Comparison of ENCODE assay signal across 9 mouse cellular contexts in genomic region chr15:101974083-101974845, GRCm38 (mm10). TPM values are rescaled to one million over a fixed set of nuclear protein-coding genes. Genes with fewer than 3 reads are reported as not detected.
A peak's percentile ranks its signal among the peaks of the same experiment; 100 is the strongest.
DNase-seq lines count a peak whose midpoint lies in the region; ATAC-seq and TF ChIP-seq lines count a peak whose summit lies in the region.
"Had no signal": no experiment of that assay in that cellular context is flagged by ENCODE, and none has a peak within 500 bp of the region (broad histone marks: within the 10 kb centered on the region; RNA-seq: fewer than 3 reads in every experiment).

No protein-coding gene starts in this region.

- H3K27me3 ChIP-seq in forebrain, embryonic 12.5 days = peaks cover 9% of the 10 kb centered on the region; the same call in 1 of the 2 replicates
- no peaks in the 10 kb centered on the region; the same call in 1 of the 2 replicates for H3K27me3 ChIP-seq in forebrain, postnatal 0 days (ENCODE audit: insufficient read depth, low read length)
- H3K27me3 ChIP-seq in intestine, embryonic 16.5 days (replicated peaks; ENCODE audit: control insufficient read depth, insufficient read depth, low read length) = no peaks in the 10 kb centered on the region
- no peaks in the 10 kb centered on the region for H3K27me3 ChIP-seq in stomach, embryonic 15.5 days (replicated peaks)
- no peaks in the 10 kb centered on the region for H3K27me3 ChIP-seq in hindbrain, embryonic 11.5 days (ENCODE audit: control insufficient read depth, insufficient read depth, low read length)

- ATAC-seq in forebrain, embryonic 12.5 days (ENCODE audit: low FRiP score) = peak; percentile 1; the same call in 1 of the 2 replicates
- no peak; the same call in 1 of the 2 replicates for ATAC-seq in forebrain, postnatal 0 days
- no peak for ATAC-seq in intestine, embryonic 16.5 days
- no peak for ATAC-seq in stomach, embryonic 15.5 days (ENCODE audit: insufficient read depth, low FRiP score, low read depth)
- no peak for ATAC-seq in hindbrain, embryonic 11.5 days (ENCODE audit: low FRiP score)

- H3K27ac ChIP-seq in forebrain, embryonic 12.5 days = no peak overlapping the region
- H3K27ac ChIP-seq in forebrain, postnatal 0 days (ENCODE audit: low read depth, low read length) = no peak overlapping the region
- H3K27ac ChIP-seq in intestine, embryonic 16.5 days (ENCODE audit: low read length) = peak overlapping the region; percentile 99
- H3K27ac ChIP-seq in stomach, embryonic 15.5 days = peak overlapping the region; percentile 94
- no peak overlapping the region for H3K27ac ChIP-seq in hindbrain, embryonic 11.5 days (ENCODE audit: low read depth, low read length)

- no peak for DNase-seq in forebrain, postnatal 0 days
- DNase-seq in retina, postnatal 1 day = peak; percentile 17
- no peak for DNase-seq in retina, embryonic 14.5 days (ENCODE audit: low spot score)
- no peak for DNase-seq in frontal cortex, postnatal 36 days (ENCODE audit: low spot score in 2 of 2)
- no peak for DNase-seq in hindbrain, embryonic 11.5 days (ENCODE audit: low spot score)

- no peaks in the 10 kb centered on the region for H3K36me3 ChIP-seq in forebrain, embryonic 12.5 days (replicated peaks)
- H3K36me3 ChIP-seq in forebrain, postnatal 0 days (ENCODE audit: insufficient read depth) = no peaks in the 10 kb centered on the region
- no peaks in the 10 kb centered on the region for H3K36me3 ChIP-seq in intestine, embryonic 16.5 days (ENCODE audit: control insufficient read depth, insufficient read depth, low read length)
- H3K36me3 ChIP-seq in stomach, embryonic 15.5 days = no peaks in the 10 kb centered on the region
- no peaks in the 10 kb centered on the region for H3K36me3 ChIP-seq in hindbrain, embryonic 11.5 days (ENCODE audit: control insufficient read depth, insufficient read depth, low read length)

- peak overlapping the region; percentile 21; the same call in 1 of the 2 replicates for H3K9ac ChIP-seq in forebrain, embryonic 12.5 days
- no peak overlapping the region for H3K9ac ChIP-seq in forebrain, postnatal 0 days
- no peak overlapping the region for H3K9ac ChIP-seq in intestine, embryonic 16.5 days (ENCODE audit: low read depth, low read length)
- no peak overlapping the region for H3K9ac ChIP-seq in stomach, embryonic 15.5 days
- H3K9ac ChIP-seq in hindbrain, embryonic 11.5 days (ENCODE audit: low read depth, low read length) = no peak overlapping the region

- H3K9me3 ChIP-seq in forebrain, embryonic 12.5 days = no peaks in the 10 kb centered on the region
- H3K9me3 ChIP-seq in forebrain, postnatal 0 days (ENCODE audit: low read length) = no peaks in the 10 kb centered on the region
- H3K9me3 ChIP-seq in intestine, embryonic 16.5 days (ENCODE audit: control insufficient read depth, low read length) = no peaks in the 10 kb centered on the region
- no peaks in the 10 kb centered on the region for H3K9me3 ChIP-seq in stomach, embryonic 15.5 days
- H3K9me3 ChIP-seq in hindbrain, embryonic 11.5 days (ENCODE audit: control insufficient read depth, low read length) = no peaks in the 10 kb centered on the region

- 57% methylated on average over 16 of the region's 16 CpGs for WGBS in forebrain, embryonic 12.5 days
- WGBS in forebrain, postnatal 0 days = 53% methylated on average over 16 of the region's 16 CpGs
- WGBS in intestine, embryonic 16.5 days = 57% methylated on average over 16 of the region's 16 CpGs
- WGBS in stomach, embryonic 15.5 days = 54% methylated on average over 16 of the region's 16 CpGs
- 69% methylated on average over 16 of the region's 16 CpGs for whole genome bisulfite sequencing in hindbrain, embryonic 11.5 days

- no peak for TF ChIP-seq CTCF in forebrain, postnatal 0 days (IDR thresholded peaks at IDR 0.05; ENCODE audit: low read depth)

- no peak overlapping the region for H3K4me2 ChIP-seq in forebrain, embryonic 12.5 days
- no peak overlapping the region for H3K4me2 ChIP-seq in forebrain, postnatal 0 days (ENCODE audit: low read depth)
- H3K4me2 ChIP-seq in intestine, embryonic 16.5 days (ENCODE audit: low read depth, low read length) = no peak overlapping the region
- H3K4me2 ChIP-seq in stomach, embryonic 15.5 days = no peak overlapping the region
- H3K4me2 ChIP-seq in hindbrain, embryonic 11.5 days (replicated peaks; ENCODE audit: low read depth, low read length) = no peak overlapping the region

- peaks cover 22% of the 10 kb centered on the region for H3K4me1 ChIP-seq in forebrain, embryonic 12.5 days
- peaks cover 6% of the 10 kb centered on the region; the same call in 1 of the 2 replicates for H3K4me1 ChIP-seq in forebrain, postnatal 0 days (ENCODE audit: insufficient read depth)
- peaks cover 50% of the 10 kb centered on the region for H3K4me1 ChIP-seq in intestine, embryonic 16.5 days (ENCODE audit: control insufficient read depth, insufficient read depth, low read length)
- peaks cover 53% of the 10 kb centered on the region for H3K4me1 ChIP-seq in stomach, embryonic 15.5 days
- H3K4me1 ChIP-seq in hindbrain, embryonic 11.5 days (replicated peaks; ENCODE audit: control insufficient read depth, insufficient read depth, low read length) = no peaks in the 10 kb centered on the region; the same call in none of the 2 replicates

- no peak overlapping the region for H3K4me3 ChIP-seq in forebrain, embryonic 12.5 days (replicated peaks)
- no peak overlapping the region for H3K4me3 ChIP-seq in forebrain, postnatal 0 days (ENCODE audit: low read depth, low read length)
- no peak overlapping the region for H3K4me3 ChIP-seq in intestine, embryonic 16.5 days (ENCODE audit: low read length)
- H3K4me3 ChIP-seq in stomach, embryonic 15.5 days (replicated peaks) = no peak overlapping the region
- no peak overlapping the region for H3K4me3 ChIP-seq in hindbrain, embryonic 11.5 days (ENCODE audit: low read depth, low read length)

RNA-seq across cellular contexts. Expression of gene Krt78, which starts 20.2 kb away (rescaled TPM):
- not detected in 2 replicates for polyA plus RNA-seq in forebrain, embryonic 12.5 days (2016; fragmentation: Nextera tagmentation; extraction: Ambion mirVana)
- not detected in 2 replicates for total RNA-seq in forebrain, postnatal 0 days (2014; rRNA removed)
- not detected in 2 replicates for polyA plus RNA-seq in forebrain, postnatal 0 days (2015; fragmentation: Nextera tagmentation; extraction: Ambion mirVana)
- 0.07 and 0.17 TPM in 2 replicates for polyA plus RNA-seq in intestine, embryonic 16.5 days (2015; fragmentation: Nextera tagmentation; extraction: Ambion mirVana)
- polyA plus RNA-seq in stomach, embryonic 15.5 days (2015; fragmentation: Nextera tagmentation; extraction: Ambion mirVana) = 2.3 and 5.7 TPM in 2 replicates
- 0.11 TPM in 1 of 2 replicates, not detected in the other for polyA plus RNA-seq in hindbrain, embryonic 11.5 days (2014; fragmentation: Nextera tagmentation; extraction: Ambion mirVana)
- total RNA-seq: left cerebral cortex, postnatal 36 days had no signal

RNA-seq across cellular contexts. Expression of gene Krt8, which starts 30.0 kb away (rescaled TPM):
- polyA plus RNA-seq in forebrain, embryonic 12.5 days (2016; fragmentation: Nextera tagmentation; extraction: Ambion mirVana) = 10.0 and 13.4 TPM in 2 replicates
- total RNA-seq in forebrain, postnatal 0 days (2014; rRNA removed) = 1.5 and 2.2 TPM in 2 replicates
- polyA plus RNA-seq in forebrain, postnatal 0 days (2015; fragmentation: Nextera tagmentation; extraction: Ambion mirVana) = 3.1 and 3.9 TPM in 2 replicates
- polyA plus RNA-seq in intestine, embryonic 16.5 days (2015; fragmentation: Nextera tagmentation; extraction: Ambion mirVana) = 1,017 and 1,065 TPM in 2 replicates
- 916 and 929 TPM in 2 replicates for polyA plus RNA-seq in stomach, embryonic 15.5 days (2015; fragmentation: Nextera tagmentation; extraction: Ambion mirVana)
- 22.4 and 27.8 TPM in 2 replicates for polyA plus RNA-seq in hindbrain, embryonic 11.5 days (2014; fragmentation: Nextera tagmentation; extraction: Ambion mirVana)
- total RNA-seq: left cerebral cortex, postnatal 36 days had no signal

RNA-seq across cellular contexts. Expression of gene Krt79, which starts 34.1 kb away (rescaled TPM):
- polyA plus RNA-seq in forebrain, embryonic 12.5 days (2016; fragmentation: Nextera tagmentation; extraction: Ambion mirVana) = 0.08 and 0.15 TPM in 2 replicates
- 0.14 and 0.31 TPM in 2 replicates for total RNA-seq in forebrain, postnatal 0 days (2014; rRNA removed)
- polyA plus RNA-seq in forebrain, postnatal 0 days (2015; fragmentation: Nextera tagmentation; extraction: Ambion mirVana) = 0.34 and 0.44 TPM in 2 replicates
- 0.06 TPM in 1 of 2 replicates, not detected in the other for polyA plus RNA-seq in intestine, embryonic 16.5 days (2015; fragmentation: Nextera tagmentation; extraction: Ambion mirVana)
- 1.2 and 1.6 TPM in 2 replicates for polyA plus RNA-seq in stomach, embryonic 15.5 days (2015; fragmentation: Nextera tagmentation; extraction: Ambion mirVana)
- 0.27 TPM in 1 of 2 replicates, not detected in the other for polyA plus RNA-seq in hindbrain, embryonic 11.5 days (2014; fragmentation: Nextera tagmentation; extraction: Ambion mirVana)
- total RNA-seq: left cerebral cortex, postnatal 36 days had no signal

RNA-seq across cellular contexts. Expression of gene Krt4, which starts 49.7 kb away (rescaled TPM):
- polyA plus RNA-seq in forebrain, embryonic 12.5 days (2016; fragmentation: Nextera tagmentation; extraction: Ambion mirVana) = not detected in 2 replicates
- not detected in 2 replicates for total RNA-seq in forebrain, postnatal 0 days (2014; rRNA removed)
- polyA plus RNA-seq in forebrain, postnatal 0 days (2015; fragmentation: Nextera tagmentation; extraction: Ambion mirVana) = not detected in 2 replicates
- 1.0 TPM in 1 of 2 replicates, not detected in the other for polyA plus RNA-seq in intestine, embryonic 16.5 days (2015; fragmentation: Nextera tagmentation; extraction: Ambion mirVana)
- polyA plus RNA-seq in stomach, embryonic 15.5 days (2015; fragmentation: Nextera tagmentation; extraction: Ambion mirVana) = 390 and 937 TPM in 2 replicates
- not detected in 2 replicates for polyA plus RNA-seq in hindbrain, embryonic 11.5 days (2014; fragmentation: Nextera tagmentation; extraction: Ambion mirVana)
- total RNA-seq: left cerebral cortex, postnatal 36 days had no signal

RNA-seq across cellular contexts. Expression of gene Krt18, which starts 53.7 kb away (rescaled TPM):
- polyA plus RNA-seq in forebrain, embryonic 12.5 days (2016; fragmentation: Nextera tagmentation; extraction: Ambion mirVana) = 9.4 and 13.6 TPM in 2 replicates
- 3.4 and 4.3 TPM in 2 replicates for total RNA-seq in forebrain, postnatal 0 days (2014; rRNA removed)
- 7.0 and 9.5 TPM in 2 replicates for polyA plus RNA-seq in forebrain, postnatal 0 days (2015; fragmentation: Nextera tagmentation; extraction: Ambion mirVana)
- polyA plus RNA-seq in intestine, embryonic 16.5 days (2015; fragmentation: Nextera tagmentation; extraction: Ambion mirVana) = 353 and 370 TPM in 2 replicates
- 448 and 512 TPM in 2 replicates for polyA plus RNA-seq in stomach, embryonic 15.5 days (2015; fragmentation: Nextera tagmentation; extraction: Ambion mirVana)
- polyA plus RNA-seq in hindbrain, embryonic 11.5 days (2014; fragmentation: Nextera tagmentation; extraction: Ambion mirVana) = 20.5 and 22.7 TPM in 2 replicates

Comparison
In these comparisons a context has a peak if more than half of its experiments do, and no peak if none do; other contexts are left out.
1. H3K27ac ChIP-seq: peak in intestine, embryonic 16.5 days (single experiment) and stomach, embryonic 15.5 days (single experiment); none in forebrain, embryonic 12.5 days (single experiment), forebrain, postnatal 0 days (single experiment) and hindbrain, embryonic 11.5 days (single experiment).
2. RNA of gene Krt8, which starts 30.0 kb away (polyA plus RNA-seq): 1,017 to 1,065 TPM in intestine, embryonic 16.5 days and 916 to 929 TPM in stomach, embryonic 15.5 days; 22.4 to 27.8 TPM in hindbrain, embryonic 11.5 days, 10.0 to 13.4 TPM in forebrain, embryonic 12.5 days and 3.1 to 3.9 TPM in forebrain, postnatal 0 days; every median in the first group is over 10 times any median in the second.